Mouse (Mus musculus) spleen, adult 2 months (tissue): ENCODE measurements around the gene Tgif2.
"Not testable (repeated sequence)": the region's sequence is repeated elsewhere in the genome, so short reads cannot be mapped to it uniquely, and the experiment has no call there.

Experiments used
- CTCF ChIP-seq: fragments of 200-500 bp; IDR thresholded peaks from 2 replicates; pipeline ENCODE4 v1.5.1; 2011; ENCODE audit warnings: mild to moderate bottlenecking, inconsistent platforms; ENCODE audit not compliant: insufficient read depth, insufficient read length, insufficient replicate concordance; ENCODE audit errors: extremely low read depth
- POLR2A ChIP-seq: fragments of 200-500 bp; IDR thresholded peaks from 2 replicates; pipeline ENCODE4 v1.6.1; 2011; ENCODE audit warnings: low read depth, low read length, inconsistent platforms

- not testable (repeated sequence) for TF ChIP-seq POLR2A, CTCF
Measured at GRCm38 (mm10) chr2:156825128-156825527, 14.7 kb upstream of the Tgif2 start.
